Mouse (Mus musculus): ENCODE data around the gene Gnb1. TPM values are rescaled to one million over a fixed set of nuclear protein-coding genes. Genes with fewer than 3 reads are reported as not detected.

The Gnb1 gene
- polyA plus RNA-seq, 1 experiment from 2014 or later: 445 TPM

- Histone ChIP-seq H3K4me3 (ENCODE audit: low read depth, low read length) (no peak overlapping the region), H3K36me3 (ENCODE audit: insufficient read depth, low read length) (no peaks in the 10 kb centered on the region), H3K4me1 (ENCODE audit: insufficient read depth, low read depth, low read length) (no peaks in the 10 kb centered on the region; the same call in 1 of the 2 replicates), H3K27me3 (replicated peaks; ENCODE audit: insufficient read depth, low read length) (no peaks in the 10 kb centered on the region), H3K9ac (replicated peaks; ENCODE audit: low read depth) (no peak overlapping the region), H3K27ac (ENCODE audit: low read length) (no peak overlapping the region), H3K4me2 (replicated peaks; ENCODE audit: low read depth, low read length) (no peak overlapping the region), H3K9me3 (ENCODE audit: low read length) (no peaks in the 10 kb centered on the region)
- 80% methylated on average over 7 of the region's 7 CpGs for WGBS
- TF ChIP-seq EP300 (IDR thresholded peaks at IDR 0.05) (no peak), CTCF (IDR thresholded peaks at IDR 0.05) (peak; percentile 42)
- ATAC-seq (no peak), DNase-seq (ENCODE audit: low spot score) (no peak)
These were observed 26.9 kb downstream of the Gnb1 start for GRCm38 (mm10) chr4:155517948-155518517.

- no peaks in the 10 kb centered on the region for H3K36me3 ChIP-seq (ENCODE audit: insufficient read depth, low read length)
- TF ChIP-seq EP300 (IDR thresholded peaks at IDR 0.05) (no peak), CTCF (IDR thresholded peaks at IDR 0.05) (no peak)
- H3K9me3 ChIP-seq (ENCODE audit: low read length): no peaks in the 10 kb centered on the region
- H3K9ac ChIP-seq (replicated peaks; ENCODE audit: low read depth): no peak overlapping the region
- H3K27me3 ChIP-seq (replicated peaks; ENCODE audit: insufficient read depth, low read length): no peaks in the 10 kb centered on the region
- ATAC-seq (no peak), DNase-seq (ENCODE audit: low spot score) (no peak)
- no peak overlapping the region for H3K4me2 ChIP-seq (replicated peaks; ENCODE audit: low read depth, low read length)
- H3K4me3 ChIP-seq (ENCODE audit: low read depth, low read length): no peak overlapping the region
- no peaks in the 10 kb centered on the region; the same call in 1 of the 2 replicates for H3K4me1 ChIP-seq (ENCODE audit: insufficient read depth, low read depth, low read length)
- WGBS: 51% methylated on average over 7 of the region's 7 CpGs
- H3K27ac ChIP-seq (ENCODE audit: low read length): no peak overlapping the region
These were observed 31.2 kb downstream of the Gnb1 start for GRCm38 (mm10) chr4:155522327-155522726.

DNA sequence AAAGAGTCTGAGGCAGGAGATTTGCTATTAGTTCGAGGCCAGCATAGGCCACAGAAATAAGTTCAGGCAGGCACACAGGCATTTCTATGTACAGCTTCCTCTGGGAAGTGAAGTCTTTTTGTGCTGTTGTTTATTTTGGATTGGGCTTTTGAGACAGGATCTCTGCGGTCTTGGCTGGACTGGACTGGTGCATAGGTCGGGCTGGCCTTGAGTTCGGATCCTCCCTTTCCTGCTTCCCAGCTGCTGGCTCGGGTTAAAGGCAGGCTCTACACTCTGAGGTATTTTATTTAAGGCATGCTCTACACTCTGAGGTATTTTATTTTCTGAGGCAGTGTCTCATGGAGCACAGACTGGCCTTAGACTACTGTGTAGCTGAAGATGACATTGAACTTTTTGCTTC is 34.6 kb downstream of the Gnb1 start:
- Histone ChIP-seq H3K9ac (replicated peaks; ENCODE audit: low read depth) (no peak overlapping the region), H3K4me2 (replicated peaks; ENCODE audit: low read depth, low read length) (no peak overlapping the region), H3K4me1 (ENCODE audit: insufficient read depth, low read depth, low read length) (no peaks in the 10 kb centered on the region; the same call in 1 of the 2 replicates), H3K36me3 (ENCODE audit: insufficient read depth, low read length) (no peaks in the 10 kb centered on the region), H3K9me3 (ENCODE audit: low read length) (no peaks in the 10 kb centered on the region), H3K27ac (ENCODE audit: low read length) (no peak overlapping the region), H3K4me3 (ENCODE audit: low read depth, low read length) (no peak overlapping the region), H3K27me3 (replicated peaks; ENCODE audit: insufficient read depth, low read length) (no peaks in the 10 kb centered on the region)
- TF ChIP-seq EP300 (IDR thresholded peaks at IDR 0.05) (no peak), CTCF (IDR thresholded peaks at IDR 0.05) (no peak)
- WGBS: 64% methylated on average over 5 of the region's 5 CpGs
- no peak for ATAC-seq
- no peak for DNase-seq (ENCODE audit: low spot score)

DNA sequence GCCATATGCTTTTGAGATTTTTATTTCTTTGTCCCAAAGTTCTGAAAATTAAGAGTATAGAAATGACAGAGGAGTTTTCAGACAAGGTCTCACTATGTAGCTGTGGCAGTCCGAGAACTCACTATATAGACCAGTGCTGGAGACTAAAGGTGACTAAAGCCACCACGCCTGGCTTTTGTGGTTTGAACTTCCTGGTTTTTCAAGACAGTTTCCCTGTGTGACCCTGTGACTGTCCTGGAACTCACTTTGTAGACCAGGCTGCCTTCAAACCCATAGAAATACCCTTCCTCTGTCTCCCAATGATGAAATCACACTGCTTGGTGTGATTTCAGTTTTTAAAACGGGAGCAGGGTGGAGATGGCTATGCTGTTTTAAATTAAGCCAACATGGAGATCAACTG is 38.1 kb downstream of the Gnb1 start:
- DNase-seq (ENCODE audit: low spot score): no peak
- Histone ChIP-seq H3K27me3 (replicated peaks; ENCODE audit: insufficient read depth, low read length) (no peaks in the 10 kb centered on the region), H3K4me2 (replicated peaks; ENCODE audit: low read depth, low read length) (no peak overlapping the region), H3K27ac (ENCODE audit: low read length) (no peak overlapping the region), H3K4me3 (ENCODE audit: low read depth, low read length) (no peak overlapping the region), H3K9me3 (ENCODE audit: low read length) (no peaks in the 10 kb centered on the region), H3K36me3 (ENCODE audit: insufficient read depth, low read length) (peaks cover 8% of the 10 kb centered on the region; the same call in 1 of the 2 replicates), H3K4me1 (ENCODE audit: insufficient read depth, low read depth, low read length) (no peaks in the 10 kb centered on the region), H3K9ac (replicated peaks; ENCODE audit: low read depth) (no peak overlapping the region)
- WGBS: 76% methylated on average over 3 of the region's 3 CpGs
- ATAC-seq: no peak
- TF ChIP-seq CTCF (IDR thresholded peaks at IDR 0.05) (no peak), EP300 (IDR thresholded peaks at IDR 0.05) (no peak)

DNA sequence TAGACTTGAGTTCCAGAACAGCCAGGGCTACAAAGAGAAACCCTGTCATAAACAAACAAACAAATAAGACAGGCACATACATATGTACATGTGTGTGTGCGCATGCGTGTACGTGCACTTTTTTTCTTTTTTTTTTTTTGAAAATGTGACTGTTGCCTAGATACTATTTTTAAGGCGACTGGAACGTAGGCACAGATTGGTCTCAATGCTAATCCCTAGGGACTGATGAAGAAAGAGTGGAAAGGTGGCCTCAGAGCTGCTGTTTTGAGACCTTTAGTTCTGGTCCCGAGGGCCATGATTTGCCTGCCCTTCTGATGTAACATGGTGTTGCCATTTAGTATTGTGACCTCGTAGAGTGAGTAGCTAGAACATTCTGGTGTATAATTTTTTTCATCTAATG is 58.8 kb downstream of the Gnb1 start:
- Histone ChIP-seq H3K4me2 (replicated peaks; ENCODE audit: low read depth, low read length) (no peak overlapping the region), H3K4me3 (ENCODE audit: low read depth, low read length) (no peak overlapping the region), H3K27me3 (replicated peaks; ENCODE audit: insufficient read depth, low read length) (no peaks in the 10 kb centered on the region), H3K9me3 (ENCODE audit: low read length) (no peaks in the 10 kb centered on the region), H3K9ac (replicated peaks; ENCODE audit: low read depth) (no peak overlapping the region), H3K36me3 (ENCODE audit: insufficient read depth, low read length) (peaks cover 32% of the 10 kb centered on the region; the same call in 1 of the 2 replicates), H3K27ac (ENCODE audit: low read length) (no peak overlapping the region), H3K4me1 (ENCODE audit: insufficient read depth, low read depth, low read length) (no peaks in the 10 kb centered on the region)
- no peak for TF ChIP-seq EP300 (IDR thresholded peaks at IDR 0.05)
- TF ChIP-seq CTCF (IDR thresholded peaks at IDR 0.05): no peak
- DNase-seq (ENCODE audit: low spot score): no peak
- no peak for ATAC-seq
- WGBS: 89% methylated on average over 7 of the region's 7 CpGs

GRCm38 (mm10) chr4:155550446-155550845 is 59.3 kb downstream of the Gnb1 start:
- DNase-seq (ENCODE audit: low spot score) (peak; percentile 22), ATAC-seq (no peak)
- no peaks in the 10 kb centered on the region for H3K4me1 ChIP-seq (ENCODE audit: insufficient read depth, low read depth, low read length)
- H3K9me3 ChIP-seq (ENCODE audit: low read length): no peaks in the 10 kb centered on the region
- no peak overlapping the region for H3K4me2 ChIP-seq (replicated peaks; ENCODE audit: low read depth, low read length)
- 72% methylated on average over 2 of the region's 2 CpGs for WGBS
- TF ChIP-seq EP300 (IDR thresholded peaks at IDR 0.05) (no peak), CTCF (IDR thresholded peaks at IDR 0.05) (no peak)
- no peak overlapping the region for H3K27ac ChIP-seq (ENCODE audit: low read length)
- H3K9ac ChIP-seq (replicated peaks; ENCODE audit: low read depth): no peak overlapping the region
- no peak overlapping the region for H3K4me3 ChIP-seq (ENCODE audit: low read depth, low read length)
- H3K27me3 ChIP-seq (replicated peaks; ENCODE audit: insufficient read depth, low read length): no peaks in the 10 kb centered on the region
- peaks cover 32% of the 10 kb centered on the region; the same call in 1 of the 2 replicates for H3K36me3 ChIP-seq (ENCODE audit: insufficient read depth, low read length)

Measured in lung, postnatal 0 days (tissue).